Mouse (Mus musculus) erythroblast, embryonic 14.5 days (primary cell): ENCODE results near the gene Cdc42ep3. TPM values are rescaled to one million over a fixed set of nuclear protein-coding genes. Genes with fewer than 3 reads are reported as not detected.

ENCODE experiments used
- H3K27me3 ChIP-seq: 2 replicates; pipeline ENCODE4 v1.6.1; 2012; ENCODE audit warnings: inconsistent platforms; ENCODE audit not compliant: control insufficient read depth
- H3K36me3 ChIP-seq: 2 replicates; pipeline ENCODE4 v1.6.1; 2012; ENCODE audit warnings: mild to moderate bottlenecking, inconsistent platforms; ENCODE audit not compliant: control insufficient read depth
- H3K4me1 ChIP-seq: 2 replicates; pipeline ENCODE4 v1.6.1; 2012; ENCODE audit warnings: inconsistent platforms; ENCODE audit not compliant: control insufficient read depth
- H3K4me3 ChIP-seq: replicated peaks from 2 replicates; pipeline ENCODE3; 2012; ENCODE audit warnings: moderate library complexity, mild to moderate bottlenecking, inconsistent platforms
- H3K9me3 ChIP-seq: 2 replicates; pipeline ENCODE4 v1.6.1; 2012; ENCODE audit warnings: low read length, inconsistent platforms, mixed read lengths; ENCODE audit not compliant: control insufficient read depth
- GATA1 ChIP-seq: IDR thresholded peaks from 2 replicates; pipeline ENCODE4 v1.6.1; 2012; ENCODE audit warnings: low read length, inconsistent platforms, mixed read lengths
- TAL1 ChIP-seq: IDR thresholded peaks from 3 replicates; pipeline ENCODE4 v1.6.1; 2012; ENCODE audit warnings: low read length, inconsistent platforms, mixed read lengths
- polyA plus RNA-seq: library from polyadenylated mRNA; stranded (reverse); fragments of >175 nt; gene quantifications from 2 replicates; pipeline ENCODE4 v1.2.3, GENCODE M21; 2012

Cdc42ep3 gene
- polyA plus RNA-seq, 1 experiment: 1.9 TPM

DNA sequence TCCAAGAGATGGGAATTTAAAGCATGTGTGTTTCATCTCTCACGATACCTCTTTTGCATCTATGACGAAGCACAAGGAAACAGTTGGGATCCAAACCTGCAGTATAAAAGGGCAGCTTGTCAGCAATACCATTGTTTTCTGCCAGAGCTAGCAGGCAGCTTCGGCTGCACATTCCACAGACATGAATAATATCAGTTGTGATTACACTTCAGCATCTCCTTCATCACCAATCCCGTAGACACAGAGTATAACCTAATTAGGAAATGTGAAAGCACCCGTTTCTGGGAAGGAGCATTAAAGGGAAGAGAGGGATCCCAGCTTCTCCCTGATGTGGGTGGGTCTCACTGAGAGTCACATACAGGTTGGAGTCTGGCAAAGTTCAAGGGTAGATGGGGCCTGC is 18.1 kb upstream of the Cdc42ep3 start:
- Histone ChIP-seq H3K9me3 (no peaks in the 10 kb centered on the region), H3K36me3 (no peaks in the 10 kb centered on the region), H3K4me3 (no peak overlapping the region), H3K4me1 (no peaks in the 10 kb centered on the region), H3K27me3 (peaks cover 5% of the 10 kb centered on the region)
- no peak for TF ChIP-seq TAL1
- no peak for TF ChIP-seq GATA1

DNA sequence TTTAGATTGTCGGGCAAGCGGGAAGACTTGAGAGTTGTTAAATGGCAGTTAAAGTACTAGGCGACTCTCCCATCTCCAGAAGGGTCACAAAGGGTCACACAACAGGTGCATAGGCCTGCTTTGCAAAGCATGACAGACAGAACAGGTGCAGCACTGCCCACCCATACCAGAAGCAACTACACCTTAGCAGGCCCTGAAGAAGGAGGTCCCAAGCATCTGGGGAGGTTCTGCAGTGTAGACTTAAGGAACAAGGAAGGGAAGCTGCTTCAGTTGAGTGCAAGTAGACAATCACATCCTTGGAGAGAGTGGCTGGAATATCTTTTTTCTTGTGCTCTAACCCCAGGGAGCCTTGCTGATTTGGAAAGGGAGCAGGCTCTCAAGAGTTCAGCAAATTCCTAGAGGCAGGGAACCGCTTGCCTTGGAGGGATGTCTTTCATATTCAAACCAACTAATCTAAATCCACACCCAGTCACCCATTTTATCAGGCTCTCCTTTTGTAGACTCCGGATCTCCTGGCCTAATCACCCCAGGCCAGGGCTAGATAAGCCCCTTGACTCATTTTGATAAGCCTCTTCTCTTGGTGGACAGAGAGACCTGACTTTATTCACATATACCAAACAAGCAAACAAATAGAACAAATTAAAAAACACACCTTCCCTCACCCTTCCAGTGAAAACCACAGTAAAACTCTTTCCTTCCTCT is 10.0 kb upstream of the Cdc42ep3 start:
- Histone ChIP-seq H3K36me3 (no peaks in the 10 kb centered on the region; the same call in 1 of the 2 replicates), H3K4me3 (peak overlapping the region; percentile 54), H3K9me3 (no peaks in the 10 kb centered on the region), H3K27me3 (no peaks in the 10 kb centered on the region), H3K4me1 (peaks cover 68% of the 10 kb centered on the region)
- TF ChIP-seq GATA1: peak; percentile 67
- no peak for TF ChIP-seq TAL1

GRCm38 (mm10) chr17:79356071-79356601 is 1.2 kb upstream of the Cdc42ep3 start:
- Histone ChIP-seq H3K4me3 (peak overlapping the region; percentile 73), H3K27me3 (peaks cover 11% of the 10 kb centered on the region), H3K36me3 (peaks cover 25% of the 10 kb centered on the region), H3K9me3 (no peaks in the 10 kb centered on the region), H3K4me1 (peaks cover 64% of the 10 kb centered on the region)
- no peak for TF ChIP-seq GATA1
- no peak for TF ChIP-seq TAL1

DNA sequence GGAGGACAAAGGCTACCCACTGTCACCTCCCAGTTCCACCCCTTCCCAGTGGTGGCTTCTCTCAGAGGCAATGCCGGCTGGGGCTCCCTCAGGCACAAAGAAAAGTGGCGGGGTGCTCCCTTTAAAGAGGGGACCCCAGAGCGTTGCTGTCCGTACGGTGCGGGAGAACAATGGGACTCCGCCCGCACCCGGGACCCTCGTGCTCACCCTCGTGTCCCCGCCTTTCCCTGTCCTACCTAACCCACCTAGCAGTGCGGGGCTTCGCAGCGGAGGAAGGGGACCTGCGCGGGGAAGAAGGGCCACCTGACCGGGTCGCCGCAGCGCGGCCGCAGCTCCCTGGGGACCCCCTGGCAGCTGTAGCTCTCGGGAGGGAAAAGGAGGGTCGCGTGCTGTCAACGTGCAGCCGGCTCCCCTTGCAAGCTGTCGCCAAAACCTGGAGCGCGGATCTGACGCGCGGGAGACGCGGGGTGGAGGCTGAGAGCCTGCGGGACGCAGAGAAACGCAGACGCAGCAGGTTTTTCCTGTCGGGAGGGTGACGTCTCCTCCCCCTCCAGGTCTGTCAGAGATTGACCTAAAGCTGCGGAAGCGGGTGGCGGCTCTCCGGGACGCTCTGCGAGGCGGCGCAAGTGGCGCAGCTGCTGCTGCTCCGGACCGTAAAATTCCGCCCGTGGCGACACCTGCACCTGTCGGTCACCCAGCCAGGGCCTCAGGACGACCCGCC is 540 bp upstream of the Cdc42ep3 start:
- peaks cover 32% of the 10 kb centered on the region for H3K36me3 ChIP-seq
- no peaks in the 10 kb centered on the region for H3K9me3 ChIP-seq
- peak overlapping the region; percentile 73 for H3K4me3 ChIP-seq
- peaks cover 11% of the 10 kb centered on the region for H3K27me3 ChIP-seq
- H3K4me1 ChIP-seq: peaks cover 65% of the 10 kb centered on the region
- TF ChIP-seq TAL1: no peak

DNA sequence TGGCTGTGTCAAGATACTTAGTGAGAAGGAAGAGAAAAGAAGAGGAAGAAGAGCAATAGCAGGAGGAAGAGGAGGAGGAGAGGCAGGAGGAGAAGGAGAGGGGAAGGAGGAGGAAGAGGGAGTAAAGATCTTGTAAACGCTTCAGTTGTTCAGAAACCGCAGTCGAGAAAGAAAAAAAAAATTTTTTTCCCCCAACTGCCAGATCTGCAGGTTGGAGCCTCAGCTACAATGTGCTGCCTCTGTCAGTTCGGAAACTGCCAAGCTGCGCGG is 782 bp downstream of the Cdc42ep3 start:
- TF ChIP-seq GATA1 (no peak), TAL1 (no peak)
- H3K9me3 ChIP-seq: no peaks in the 10 kb centered on the region
- H3K4me1 ChIP-seq: peaks cover 69% of the 10 kb centered on the region
- peaks cover 11% of the 10 kb centered on the region for H3K27me3 ChIP-seq
- peak overlapping the region; percentile 73 for H3K4me3 ChIP-seq
- H3K36me3 ChIP-seq: peaks cover 45% of the 10 kb centered on the region

- H3K27me3 ChIP-seq: peaks cover 11% of the 10 kb centered on the region
- H3K4me3 ChIP-seq: peak overlapping the region; percentile 73
Measured at GRCm38 (mm10) chr17:79353446-79354173, 1.3 kb downstream of the Cdc42ep3 start.

GRCm38 (mm10) chr17:79350751-79351191 is 4.1 kb downstream of the Cdc42ep3 start:
- Histone ChIP-seq H3K9me3 (no peaks in the 10 kb centered on the region), H3K36me3 (peaks cover 78% of the 10 kb centered on the region), H3K4me3 (peak overlapping the region; percentile 73), H3K27me3 (peaks cover 4% of the 10 kb centered on the region), H3K4me1 (peaks cover 82% of the 10 kb centered on the region)
- TF ChIP-seq TAL1: peak; percentile 75
- TF ChIP-seq GATA1: peak; percentile 57

More at GRCm38 (mm10) chr17:79353446-79354173, 1.3 kb downstream of the Cdc42ep3 start:
- TF ChIP-seq TAL1: no peak
- no peak for TF ChIP-seq GATA1
- Histone ChIP-seq H3K4me1 (peaks cover 72% of the 10 kb centered on the region), H3K36me3 (peaks cover 50% of the 10 kb centered on the region), H3K9me3 (no peaks in the 10 kb centered on the region)

GRCm38 (mm10) chr17:79349371-79349770 is 5.5 kb downstream of the Cdc42ep3 start:
- peaks cover 92% of the 10 kb centered on the region for H3K36me3 ChIP-seq
- peak overlapping the region; percentile 9 for H3K4me3 ChIP-seq
- H3K9me3 ChIP-seq: no peaks in the 10 kb centered on the region
- H3K4me1 ChIP-seq: peaks cover 87% of the 10 kb centered on the region
- H3K27me3 ChIP-seq: peaks cover 2% of the 10 kb centered on the region; the same call in 1 of the 2 replicates
- no peak for TF ChIP-seq GATA1
- no peak for TF ChIP-seq TAL1

DNA sequence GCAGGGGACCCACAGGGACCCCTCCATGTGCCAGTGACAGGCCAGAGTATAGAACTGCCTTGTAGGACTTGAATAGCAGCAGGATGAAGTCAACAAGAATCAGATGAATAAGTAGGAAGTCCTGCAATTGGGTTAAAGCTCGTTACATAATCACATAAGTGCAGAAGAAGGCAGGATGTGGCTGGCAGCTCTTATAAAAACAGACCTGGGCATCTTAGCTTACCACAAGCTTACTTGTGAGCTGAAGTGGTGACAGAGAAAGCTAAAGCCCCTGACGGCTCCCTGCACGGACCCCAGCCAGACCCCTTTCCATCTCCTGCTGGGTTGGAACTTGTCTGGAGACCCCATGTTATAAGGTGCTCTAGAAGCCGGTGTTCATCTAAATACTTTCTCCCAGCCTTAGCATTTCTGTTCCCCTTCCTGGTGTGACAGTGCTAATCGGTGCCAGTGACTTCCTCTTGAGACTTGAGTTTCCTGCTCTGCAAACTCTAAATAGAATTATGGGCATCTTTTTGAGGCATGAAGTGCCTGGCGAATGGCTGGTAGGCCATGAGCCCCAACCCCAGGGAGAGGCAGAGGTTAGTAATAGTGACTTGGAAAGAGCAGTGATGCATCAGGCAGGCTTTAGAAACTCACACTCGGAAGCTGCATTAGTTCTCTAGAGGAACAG is 6.8 kb downstream of the Cdc42ep3 start:
- TF ChIP-seq GATA1 (no peak), TAL1 (no peak)
- H3K4me1 ChIP-seq: peaks cover 94% of the 10 kb centered on the region
- peaks cover 97% of the 10 kb centered on the region for H3K36me3 ChIP-seq
- H3K4me3 ChIP-seq: no peak overlapping the region
- no peaks in the 10 kb centered on the region for H3K9me3 ChIP-seq
- H3K27me3 ChIP-seq: no peaks in the 10 kb centered on the region; the same call in 1 of the 2 replicates
